Mouse (Mus musculus) erythroblast, embryonic 14.5 days (primary cell): Measurements from ENCODE around the gene Ptgds. TPM values are rescaled to one million over a fixed set of nuclear protein-coding genes. Genes with fewer than 3 reads are reported as not detected.
A peak's percentile ranks its signal among the peaks of the same experiment; 100 is the strongest.

Source experiments
- H3K27me3 ChIP-seq: 2 replicates; pipeline ENCODE4 v1.6.1; 2012; ENCODE audit warnings: inconsistent platforms; ENCODE audit not compliant: control insufficient read depth
- H3K36me3 ChIP-seq: 2 replicates; pipeline ENCODE4 v1.6.1; 2012; ENCODE audit warnings: mild to moderate bottlenecking, inconsistent platforms; ENCODE audit not compliant: control insufficient read depth
- H3K4me1 ChIP-seq: 2 replicates; pipeline ENCODE4 v1.6.1; 2012; ENCODE audit warnings: inconsistent platforms; ENCODE audit not compliant: control insufficient read depth
- H3K4me3 ChIP-seq: replicated peaks from 2 replicates; pipeline ENCODE3; 2012; ENCODE audit warnings: moderate library complexity, mild to moderate bottlenecking, inconsistent platforms
- H3K9me3 ChIP-seq: 2 replicates; pipeline ENCODE4 v1.6.1; 2012; ENCODE audit warnings: low read length, inconsistent platforms, mixed read lengths; ENCODE audit not compliant: control insufficient read depth
- GATA1 ChIP-seq: IDR thresholded peaks from 2 replicates; pipeline ENCODE4 v1.6.1; 2012; ENCODE audit warnings: low read length, inconsistent platforms, mixed read lengths
- TAL1 ChIP-seq: IDR thresholded peaks from 3 replicates; pipeline ENCODE4 v1.6.1; 2012; ENCODE audit warnings: low read length, inconsistent platforms, mixed read lengths
- polyA plus RNA-seq: library from polyadenylated mRNA; stranded (reverse); fragments of >175 nt; gene quantifications from 2 replicates; pipeline ENCODE4 v1.2.3, GENCODE M21; 2012

Gene Ptgds
- polyA plus RNA-seq, 1 experiment = not detected

GRCm38 (mm10) chr2:25500071-25500575, 30.3 kb upstream of the Ptgds start:
- Histone ChIP-seq H3K36me3 (peaks cover 36% of the 10 kb centered on the region), H3K4me3 (peak overlapping the region; percentile 72), H3K4me1 (peaks cover 64% of the 10 kb centered on the region), H3K9me3 (no peaks in the 10 kb centered on the region), H3K27me3 (no peaks in the 10 kb centered on the region; the same call in 1 of the 2 replicates)
- TF ChIP-seq GATA1 = no peak
- no peak for TF ChIP-seq TAL1

GRCm38 (mm10) chr2:25498622-25499478, 29.0 kb upstream of the Ptgds start:
- TF ChIP-seq GATA1 (no peak), TAL1 (no peak)
- Histone ChIP-seq H3K27me3 (no peaks in the 10 kb centered on the region; the same call in 1 of the 2 replicates), H3K4me3 (no peak overlapping the region), H3K9me3 (no peaks in the 10 kb centered on the region), H3K4me1 (peaks cover 51% of the 10 kb centered on the region), H3K36me3 (peaks cover 24% of the 10 kb centered on the region)

- TF ChIP-seq TAL1 (no peak), GATA1 (no peak)
- H3K27me3 ChIP-seq = no peaks in the 10 kb centered on the region; the same call in 1 of the 2 replicates
- H3K4me3 ChIP-seq = no peak overlapping the region
- peaks cover 43% of the 10 kb centered on the region for H3K4me1 ChIP-seq
- H3K36me3 ChIP-seq = peaks cover 15% of the 10 kb centered on the region
- no peaks in the 10 kb centered on the region for H3K9me3 ChIP-seq
These were observed 28.2 kb upstream of the Ptgds start for GRCm38 (mm10) chr2:25497846-25498575.

GRCm38 (mm10) chr2:25496462-25496861, 26.6 kb upstream of the Ptgds start:
- H3K9me3 ChIP-seq = no peaks in the 10 kb centered on the region
- no peaks in the 10 kb centered on the region for H3K36me3 ChIP-seq
- peaks cover 28% of the 10 kb centered on the region for H3K4me1 ChIP-seq
- no peak overlapping the region for H3K4me3 ChIP-seq
- H3K27me3 ChIP-seq = no peaks in the 10 kb centered on the region; the same call in 1 of the 2 replicates
- no peak for TF ChIP-seq GATA1
- TF ChIP-seq TAL1 = no peak

- TF ChIP-seq TAL1 = no peak
- no peak for TF ChIP-seq GATA1
- no peaks in the 10 kb centered on the region for H3K36me3 ChIP-seq
- H3K27me3 ChIP-seq = no peaks in the 10 kb centered on the region; the same call in 1 of the 2 replicates
- no peaks in the 10 kb centered on the region for H3K9me3 ChIP-seq
- no peak within 1 kb of the TSS for H3K4me3 ChIP-seq
- H3K4me1 ChIP-seq = peaks cover 21% of the 10 kb centered on the region
These were observed 23.7 kb upstream of the Ptgds start, which contains the start of gene Lcn12 for GRCm38 (mm10) chr2:25493476-25493961. Gene Lcn12 (minus strand): TSS chr2:25493911.

- no peak for TF ChIP-seq GATA1
- no peak for TF ChIP-seq TAL1
- no peaks in the 10 kb centered on the region for H3K9me3 ChIP-seq
- H3K4me3 ChIP-seq = no peak overlapping the region
- H3K27me3 ChIP-seq = no peaks in the 10 kb centered on the region; the same call in 1 of the 2 replicates
- H3K4me1 ChIP-seq = peaks cover 24% of the 10 kb centered on the region
- H3K36me3 ChIP-seq = no peaks in the 10 kb centered on the region
These were observed 23.1 kb upstream of the Ptgds start for GRCm38 (mm10) chr2:25492988-25493387.

GRCm38 (mm10) chr2:25488671-25489068, 18.8 kb upstream of the Ptgds start:
- Histone ChIP-seq H3K9me3 (no peaks in the 10 kb centered on the region), H3K36me3 (no peaks in the 10 kb centered on the region), H3K27me3 (no peaks in the 10 kb centered on the region), H3K4me3 (no peak overlapping the region), H3K4me1 (peaks cover 55% of the 10 kb centered on the region)
- TF ChIP-seq TAL1 = no peak
- TF ChIP-seq GATA1 = no peak

- TF ChIP-seq GATA1 = no peak
- no peak for TF ChIP-seq TAL1
- Histone ChIP-seq H3K9me3 (no peaks in the 10 kb centered on the region), H3K27me3 (no peaks in the 10 kb centered on the region), H3K4me1 (peaks cover 58% of the 10 kb centered on the region), H3K36me3 (no peaks in the 10 kb centered on the region), H3K4me3 (peak overlapping the region; percentile 22)
These were observed 18.3 kb upstream of the Ptgds start for GRCm38 (mm10) chr2:25487965-25488670.
